Mouse (Mus musculus): ENCODE measurements at regions not wholly inside any gene's neighbourhood (a gene's known extent, or its start where the extent isn't known, plus 50 kb on each side); places are given as distances from the start of the nearest gene placed in this dataset.

GRCm38 (mm10) chr6:99946917-99947316, 220.7 kb upstream of the Prok2 start:
- Histone ChIP-seq H3K27ac (ENCODE audit: control insufficient read depth, low read depth, low read length) (no peak overlapping the region), H3K9me3 (replicated peaks; ENCODE audit: insufficient read depth, low read length) (no peaks in the 10 kb centered on the region), H3K36me3 (ENCODE audit: control insufficient read depth in 1 of 2, insufficient read depth in 2 of 2, low read length in 2 of 2) (no peaks in the 10 kb centered on the region), H3K27me3 (ENCODE audit: control insufficient read depth in 1 of 2, insufficient read depth in 2 of 2, low read length in 2 of 2) (no peaks in the 10 kb centered on the region; a peak in 1 of 4 replicates), H3K9ac (ENCODE audit: control insufficient read depth, low read depth, low read length, poor library complexity, severe bottlenecking) (no peak overlapping the region), H3K4me1 (ENCODE audit: control insufficient read depth in 1 of 2, insufficient read depth in 2 of 2, low read length in 2 of 2) (no peaks in the 10 kb centered on the region), H3K79me2 (ENCODE audit: control insufficient read depth, insufficient read depth, low read length, poor library complexity) (no peaks in the 10 kb centered on the region), H3K4me3 (ENCODE audit: control insufficient read depth in 1 of 2, insufficient read depth in 1 of 2, low read depth in 2 of 2, low read length in 2 of 2) (no peak overlapping the region)
- TF ChIP-seq UBTF (IDR thresholded peaks at IDR 0.05; ENCODE audit: borderline replicate concordance, insufficient read depth, low read depth, low read length): no peak
- no peak for TF ChIP-seq USF1 (IDR thresholded peaks at IDR 0.05; ENCODE audit: low read depth, low read length)
- TF ChIP-seq NRF1 (IDR thresholded peaks at IDR 0.05; ENCODE audit: insufficient read depth, low read depth, low read length, poor library complexity, severe bottlenecking): no peak
- TF ChIP-seq ZC3H11A (IDR thresholded peaks at IDR 0.05; ENCODE audit: low read depth, low read length): no peak
- TF ChIP-seq MYC (IDR thresholded peaks at IDR 0.05; ENCODE audit: low read depth, low read length): no peak
- TF ChIP-seq ETS1 (IDR thresholded peaks at IDR 0.05; ENCODE audit: low read depth, low read length): no peak
- no peak for TF ChIP-seq BHLHE40 (IDR thresholded peaks at IDR 0.05; ENCODE audit: borderline replicate concordance, low read depth, low read length)
- DNase-seq (ENCODE audit: low read depth, low spot score): no peak

GRCm38 (mm10) chr6:99946481-99946880, 220.3 kb upstream of the Prok2 start:
- Histone ChIP-seq H3K4me1 (ENCODE audit: control insufficient read depth in 1 of 2, insufficient read depth in 2 of 2, low read length in 2 of 2) (no peaks in the 10 kb centered on the region), H3K27ac (ENCODE audit: control insufficient read depth, low read depth, low read length) (no peak overlapping the region), H3K36me3 (ENCODE audit: control insufficient read depth in 1 of 2, insufficient read depth in 2 of 2, low read length in 2 of 2) (no peaks in the 10 kb centered on the region), H3K79me2 (ENCODE audit: control insufficient read depth, insufficient read depth, low read length, poor library complexity) (no peaks in the 10 kb centered on the region), H3K9me3 (replicated peaks; ENCODE audit: insufficient read depth, low read length) (no peaks in the 10 kb centered on the region), H3K27me3 (ENCODE audit: control insufficient read depth in 1 of 2, insufficient read depth in 2 of 2, low read length in 2 of 2) (no peaks in the 10 kb centered on the region; a peak in 1 of 4 replicates), H3K9ac (ENCODE audit: control insufficient read depth, low read depth, low read length, poor library complexity, severe bottlenecking) (no peak overlapping the region), H3K4me3 (ENCODE audit: control insufficient read depth in 1 of 2, insufficient read depth in 1 of 2, low read depth in 2 of 2, low read length in 2 of 2) (no peak overlapping the region)
- TF ChIP-seq BHLHE40 (IDR thresholded peaks at IDR 0.05; ENCODE audit: borderline replicate concordance, low read depth, low read length) (no peak), UBTF (IDR thresholded peaks at IDR 0.05; ENCODE audit: borderline replicate concordance, insufficient read depth, low read depth, low read length) (no peak), ELF1 (IDR thresholded peaks at IDR 0.05; ENCODE audit: low read depth, low read length) (no peak), ZMIZ1 (IDR thresholded peaks at IDR 0.05; ENCODE audit: low read depth, low read length) (no peak), MYC (IDR thresholded peaks at IDR 0.05; ENCODE audit: low read depth, low read length) (no peak), USF1 (IDR thresholded peaks at IDR 0.05; ENCODE audit: low read depth, low read length) (no peak), ZC3H11A (IDR thresholded peaks at IDR 0.05; ENCODE audit: low read depth, low read length) (no peak)
- no peak for DNase-seq (ENCODE audit: low read depth, low spot score)

- no peak for TF ChIP-seq NRF1 (IDR thresholded peaks at IDR 0.05; ENCODE audit: insufficient read depth, low read depth, low read length, poor library complexity, severe bottlenecking)
- no peak for TF ChIP-seq POLR2AphosphoS2 (IDR thresholded peaks at IDR 0.05; ENCODE audit: low read length)
- no peak for TF ChIP-seq EP300 (IDR thresholded peaks at IDR 0.05; ENCODE audit: low read depth in 1 of 2, low read length in 2 of 2)
- TF ChIP-seq TAL1 (IDR thresholded peaks at IDR 0.05; ENCODE audit: low read length): no peak
- TF ChIP-seq MAZ (IDR thresholded peaks at IDR 0.05; ENCODE audit: low read depth, low read length): no peak
- no peak for TF ChIP-seq HCFC1 (IDR thresholded peaks at IDR 0.05; ENCODE audit: low read depth, low read length)
- no peak for TF ChIP-seq ZC3H11A (IDR thresholded peaks at IDR 0.05; ENCODE audit: low read depth, low read length)
- no peak for TF ChIP-seq UBTF (IDR thresholded peaks at IDR 0.05; ENCODE audit: borderline replicate concordance, insufficient read depth, low read depth, low read length)
- TF ChIP-seq POLR2AphosphoS5 (IDR thresholded peaks at IDR 0.05; ENCODE audit: borderline replicate concordance, low read depth, low read length): no peak
- no peak for TF ChIP-seq NELFE (IDR thresholded peaks at IDR 0.05; ENCODE audit: low read depth, low read length)
- TF ChIP-seq CTCF (IDR thresholded peaks at IDR 0.05 in 2 of 3, conservative IDR thresholded peaks at IDR 0.05 in 1 of 3; ENCODE audit: control insufficient read depth in 1 of 3, insufficient read depth in 1 of 3, low read depth in 2 of 3, low read length in 3 of 3, poor library complexity in 1 of 3, severe bottlenecking in 1 of 3): no peak
- TF ChIP-seq ETS1 (IDR thresholded peaks at IDR 0.05; ENCODE audit: low read depth, low read length): no peak
- no peak for TF ChIP-seq RAD21 (IDR thresholded peaks at IDR 0.05; ENCODE audit: low read depth, low read length)
- no peak for TF ChIP-seq BHLHE40 (IDR thresholded peaks at IDR 0.05; ENCODE audit: borderline replicate concordance, low read depth, low read length)
- H3K27ac ChIP-seq (ENCODE audit: control insufficient read depth, low read depth, low read length): no peak overlapping the region
- H3K79me2 ChIP-seq (ENCODE audit: control insufficient read depth, insufficient read depth, low read length, poor library complexity): no peaks in the 10 kb centered on the region
- H3K9me3 ChIP-seq (replicated peaks; ENCODE audit: insufficient read depth, low read length): no peaks in the 10 kb centered on the region
- no peak overlapping the region for H3K4me3 ChIP-seq (ENCODE audit: control insufficient read depth in 1 of 2, insufficient read depth in 1 of 2, low read depth in 2 of 2, low read length in 2 of 2)
- no peaks in the 10 kb centered on the region for H3K27me3 ChIP-seq (ENCODE audit: control insufficient read depth in 1 of 2, insufficient read depth in 2 of 2, low read length in 2 of 2)
- no peaks in the 10 kb centered on the region for H3K4me1 ChIP-seq (ENCODE audit: control insufficient read depth in 1 of 2, insufficient read depth in 2 of 2, low read length in 2 of 2)
- no peak overlapping the region for H3K9ac ChIP-seq (ENCODE audit: control insufficient read depth, low read depth, low read length, poor library complexity, severe bottlenecking)
- no peak for DNase-seq (ENCODE audit: low read depth, low spot score)
- no peaks in the 10 kb centered on the region for H3K36me3 ChIP-seq (ENCODE audit: control insufficient read depth in 1 of 2, insufficient read depth in 2 of 2, low read length in 2 of 2)
These were observed 219.5 kb upstream of the Prok2 start for GRCm38 (mm10) chr6:99945691-99946090.

All from MEL (cell line).